Mouse (Mus musculus) kidney, postnatal 10 days (tissue): ENCODE measurements around the gene Rpp40.

Experiments used
- DNase-seq: peaks from one replicate; pipeline ENCODE4 v3.0.0; 2021; ENCODE audit warnings: mixed read lengths

Gene Rpp40

GRCm38 (mm10) chr13:35848694-35849093 is 57.5 kb downstream of the Rpp40 start:
- peak; percentile 14 for DNase-seq

- DNase-seq = no peak
These were observed 60.9 kb downstream of the Rpp40 start for GRCm38 (mm10) chr13:35845306-35845705.
